Mouse (Mus musculus) MEL (cell line): ENCODE data around the gene Enox1. TPM values are rescaled to one million over a fixed set of nuclear protein-coding genes. Genes with fewer than 3 reads are reported as not detected.
"Not testable (repeated sequence)": the region's sequence is repeated elsewhere in the genome, so short reads cannot be mapped to it uniquely, and the experiment has no call there.

Experiments used
- DNase-seq: peaks from one replicate; pipeline ENCODE4 v3.0.0; 2011; ENCODE audit warnings: low read depth, low spot score
- H3K27ac ChIP-seq: 2 replicates; pipeline ENCODE4 v1.5.1; 2012; ENCODE audit warnings: low read depth, mild to moderate bottlenecking, control low read depth, low read length, moderate library complexity; ENCODE audit not compliant: control insufficient read depth
- H3K27me3 ChIP-seq, 2 experiments: fragments of 150-350 bp in 1 of 2; sonication (generic) in 1 of 2; 2 replicates each; pipeline ENCODE4 v1.6.1; 2012; ENCODE audit warnings: low read length in 2 of 2, mild to moderate bottlenecking in 2 of 2, improper control_type of control experiment in 1 of 2, moderate library complexity in 1 of 2; ENCODE audit not compliant: insufficient read depth in 2 of 2, control insufficient read depth in 1 of 2
- H3K36me3 ChIP-seq, 2 experiments: 2 replicates each; pipeline ENCODE4 v1.6.1; 2012 to 2014; ENCODE audit warnings: low read length in 2 of 2, improper control_type of control experiment in 1 of 2, inconsistent platforms in 1 of 2, mild to moderate bottlenecking in 1 of 2; ENCODE audit not compliant: insufficient read depth in 2 of 2, control insufficient read depth in 1 of 2
- H3K4me1 ChIP-seq, 2 experiments: fragments of 150-350 bp in 1 of 2; sonication (generic) in 1 of 2; 2 replicates each; pipeline ENCODE4 v1.6.1; 2012; ENCODE audit warnings: low read length in 2 of 2, improper control_type of control experiment in 1 of 2, mild to moderate bottlenecking in 1 of 2; ENCODE audit not compliant: insufficient read depth in 2 of 2, control insufficient read depth in 1 of 2
- H3K4me3 ChIP-seq, 2 experiments: fragments of 150-350 bp in 1 of 2; sonication (generic) in 1 of 2; 2 replicates each; pipeline ENCODE4 v1.5.1; 2012; ENCODE audit warnings: low read depth in 2 of 2, low read length in 2 of 2, mild to moderate bottlenecking in 2 of 2, moderate library complexity in 2 of 2, control low read depth in 1 of 2, improper control_type of control experiment in 1 of 2; ENCODE audit not compliant: control insufficient read depth in 1 of 2, insufficient read depth in 1 of 2
- H3K79me2 ChIP-seq: 2 replicates; pipeline ENCODE4 v1.6.1; 2012; ENCODE audit warnings: mild to moderate bottlenecking, low read length, moderate library complexity; ENCODE audit not compliant: control insufficient read depth, poor library complexity, insufficient read depth
- H3K9ac ChIP-seq: 2 replicates; pipeline ENCODE4 v1.6.1; 2012; ENCODE audit warnings: low read depth, mild to moderate bottlenecking, control low read depth, low read length, moderate library complexity; ENCODE audit not compliant: control insufficient read depth, poor library complexity, severe bottlenecking
- H3K9me3 ChIP-seq: fragments of 150-350 bp; sonication (generic); replicated peaks from 2 replicates; pipeline ENCODE4 v1.6.1; 2012; ENCODE audit warnings: mild to moderate bottlenecking, low read length, improper control_type of control experiment, moderate library complexity; ENCODE audit not compliant: insufficient read depth
- CHD1 ChIP-seq: IDR thresholded peaks from 2 replicates; pipeline ENCODE4 v1.6.1; 2012; ENCODE audit warnings: low read depth, mild to moderate bottlenecking, inconsistent platforms, low read length, improper control_type of control experiment
- CTCF ChIP-seq, 3 experiments: IDR thresholded peaks in 2 of 3; conservative IDR thresholded peaks in 1 of 3; 2 replicates each; pipeline ENCODE4 v1.5.1; 2011 to 2012; ENCODE audit warnings: low read length in 3 of 3, low read depth in 2 of 3, mild to moderate bottlenecking in 2 of 3, improper control_type of control experiment in 1 of 3, inconsistent platforms in 1 of 3, mixed read lengths in 1 of 3, moderate library complexity in 1 of 3; ENCODE audit not compliant: control insufficient read depth in 1 of 3, insufficient read depth in 1 of 3, poor library complexity in 1 of 3, severe bottlenecking in 1 of 3
- EP300 ChIP-seq, 2 experiments: IDR thresholded peaks; 2 replicates each; pipeline ENCODE4 v1.6.1; 2011; ENCODE audit warnings: improper control_type of control experiment in 2 of 2, low read length in 2 of 2, low read depth in 1 of 2, mild to moderate bottlenecking in 1 of 2
- ETS1 ChIP-seq: IDR thresholded peaks from 2 replicates; pipeline ENCODE4 v1.6.1; 2012; ENCODE audit warnings: low read depth, mild to moderate bottlenecking, inconsistent platforms, low read length, improper control_type of control experiment, moderate library complexity
- GABPA ChIP-seq: IDR thresholded peaks from 2 replicates; pipeline ENCODE4 v1.6.1; 2012; ENCODE audit warnings: low read depth, mild to moderate bottlenecking, inconsistent platforms, low read length, improper control_type of control experiment, moderate library complexity
- HCFC1 ChIP-seq: IDR thresholded peaks from 2 replicates; pipeline ENCODE4 v1.6.1; 2012; ENCODE audit warnings: low read depth, mild to moderate bottlenecking, inconsistent platforms, low read length, improper control_type of control experiment, moderate library complexity
- KAT2A ChIP-seq: conservative IDR thresholded peaks from 2 replicates; pipeline ENCODE4 v1.6.1; 2012; ENCODE audit warnings: low read depth, low read length, improper control_type of control experiment, inconsistent platforms
- MAX ChIP-seq: IDR thresholded peaks from 2 replicates; pipeline ENCODE4 v1.6.1; 2011; ENCODE audit warnings: low read length, improper control_type of control experiment
- MXI1 ChIP-seq: IDR thresholded peaks from 2 replicates; pipeline ENCODE4 v1.6.1; 2011; ENCODE audit warnings: mild to moderate bottlenecking, low read depth, low read length, improper control_type of control experiment
- POLR2A ChIP-seq, 2 experiments: IDR thresholded peaks; 2 replicates each; pipeline ENCODE4 v1.6.1; 2011 to 2012; ENCODE audit warnings: low read length in 2 of 2, mild to moderate bottlenecking in 2 of 2, control low read depth in 1 of 2, improper control_type of control experiment in 1 of 2, low read depth in 1 of 2, moderate library complexity in 1 of 2; ENCODE audit not compliant: control insufficient read depth in 1 of 2, insufficient read depth in 1 of 2, poor library complexity in 1 of 2
- POLR2AphosphoS2 ChIP-seq: IDR thresholded peaks from 2 replicates; pipeline ENCODE4 v1.6.1; 2011; ENCODE audit warnings: low read length, improper control_type of control experiment
- POLR2AphosphoS5 ChIP-seq: IDR thresholded peaks from 2 replicates; pipeline ENCODE4 v1.6.1; 2012; ENCODE audit warnings: low read depth, borderline replicate concordance, mild to moderate bottlenecking, inconsistent platforms, low read length, moderate library complexity, mixed read lengths
- RCOR1 ChIP-seq: IDR thresholded peaks from 2 replicates; pipeline ENCODE4 v1.6.1; 2012; ENCODE audit warnings: low read depth, mild to moderate bottlenecking, inconsistent platforms, low read length, improper control_type of control experiment
- SIN3A ChIP-seq: IDR thresholded peaks from 2 replicates; pipeline ENCODE4 v1.6.1; 2012; ENCODE audit warnings: low read length, improper control_type of control experiment, inconsistent platforms
- TAL1 ChIP-seq: IDR thresholded peaks from 2 replicates; pipeline ENCODE4 v1.6.1; 2012; ENCODE audit warnings: mild to moderate bottlenecking, inconsistent platforms, low read length, moderate library complexity, mixed read lengths
- TCF12 ChIP-seq: IDR thresholded peaks from 2 replicates; pipeline ENCODE4 v1.6.1; 2014; ENCODE audit warnings: low read depth, mild to moderate bottlenecking, inconsistent platforms, low read length, improper control_type of control experiment, moderate library complexity
- USF1 ChIP-seq: IDR thresholded peaks from 2 replicates; pipeline ENCODE4 v1.6.1; 2014; ENCODE audit warnings: low read depth, mild to moderate bottlenecking, inconsistent platforms, low read length, improper control_type of control experiment, moderate library complexity
- USF2 ChIP-seq, 2 experiments: IDR thresholded peaks; 2 replicates each; pipeline ENCODE4 v1.6.1; 2011 to 2012; ENCODE audit warnings: improper control_type of control experiment in 2 of 2, low read length in 2 of 2, borderline replicate concordance in 1 of 2, inconsistent platforms in 1 of 2, low read depth in 1 of 2, mild to moderate bottlenecking in 1 of 2; ENCODE audit not compliant: insufficient read depth in 1 of 2
- ZKSCAN1 ChIP-seq: IDR thresholded peaks from 2 replicates; pipeline ENCODE4 v1.6.1; 2012; ENCODE audit warnings: low read depth, mild to moderate bottlenecking, inconsistent platforms, low read length, improper control_type of control experiment, moderate library complexity
- ZNF384 ChIP-seq: IDR thresholded peaks from 2 replicates; pipeline ENCODE4 v1.6.1; 2012; ENCODE audit warnings: low read depth, mild to moderate bottlenecking, inconsistent platforms, low read length, improper control_type of control experiment
- polyA plus RNA-seq, 2 experiments: library from polyadenylated mRNA; stranded (reverse) in 1 of 2; unstranded in 1 of 2; fragments of >175 nt in 1 of 2; fragments of >200 nt in 1 of 2; gene quantifications; 2 replicates each; pipeline versions ENCODE4 v1.2.1 to v1.2.4; 2012; ENCODE audit warnings: low replicate concordance in 2 of 2, low read depth in 1 of 2; ENCODE audit not compliant: insufficient read length in 2 of 2, insufficient read depth in 1 of 2, missing spikeins in 1 of 2
- total RNA-seq: library from RNA; depleted of rRNA; stranded (reverse); fragments of 300-350 nt; gene quantifications from 2 replicates; pipeline ENCODE4 v1.2.3, GENCODE M21; 2012

Gene Enox1
- total and polyA plus RNA-seq, 3 experiments, result not detected

DNA sequence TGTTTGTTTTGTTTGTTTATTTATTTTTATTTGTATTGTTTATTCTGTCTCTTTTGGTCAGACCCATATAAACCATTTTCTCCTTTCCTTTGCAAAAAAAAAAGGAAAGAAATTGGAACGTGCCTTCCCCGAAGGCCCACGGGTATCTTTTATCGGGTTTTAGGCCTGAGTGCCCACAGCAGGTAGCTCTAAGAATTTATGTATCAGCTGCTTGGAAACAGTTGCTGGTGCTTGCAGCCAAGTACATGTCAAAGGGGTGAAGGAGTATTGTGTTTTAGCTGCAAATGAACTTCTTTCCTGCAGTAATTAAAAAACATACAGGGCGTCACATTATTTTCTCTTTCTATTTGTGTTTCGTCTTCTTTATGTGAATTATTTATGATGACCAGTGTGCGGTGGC lies 377.6 kb downstream of the Enox1 start:
- no peaks in the 10 kb centered on the region for H3K79me2 ChIP-seq
- TF ChIP-seq POLR2A (IDR thresholded peaks at IDR 0.05; ENCODE audit: control insufficient read depth in 1 of 2, insufficient read depth in 1 of 2, low read depth in 1 of 2, low read length in 2 of 2, poor library complexity in 1 of 2), result no peak
- TF ChIP-seq USF2 (IDR thresholded peaks at IDR 0.05; ENCODE audit: borderline replicate concordance in 1 of 2, insufficient read depth in 1 of 2, low read depth in 1 of 2, low read length in 2 of 2), result no peak
- TF ChIP-seq MXI1, result no peak
- TF ChIP-seq POLR2AphosphoS5, result no peak
- TF ChIP-seq SIN3A, result no peak
- no peak for TF ChIP-seq ETS1
- no peak for TF ChIP-seq CHD1
- TF ChIP-seq CTCF (IDR thresholded peaks at IDR 0.05 in 2 of 3, conservative IDR thresholded peaks at IDR 0.05 in 1 of 3; ENCODE audit: control insufficient read depth in 1 of 3, insufficient read depth in 1 of 3, low read depth in 2 of 3, low read length in 3 of 3, poor library complexity in 1 of 3, severe bottlenecking in 1 of 3), result no peak
- TF ChIP-seq GABPA, result no peak
- no peaks in the 10 kb centered on the region for H3K4me1 ChIP-seq

GRCm38 (mm10) chr14:77536592-77536991 lies 380.0 kb downstream of the Enox1 start:
- no peak overlapping the region for H3K4me3 ChIP-seq
- H3K9me3 ChIP-seq, result no peaks in the 10 kb centered on the region
- H3K27ac ChIP-seq, result no peak overlapping the region
- no peaks in the 10 kb centered on the region for H3K36me3 ChIP-seq
- DNase-seq, result no peak
- no peak overlapping the region for H3K9ac ChIP-seq
- H3K79me2 ChIP-seq, result no peaks in the 10 kb centered on the region
- TF ChIP-seq CHD1, result no peak
- TF ChIP-seq USF1, result no peak
- no peak for TF ChIP-seq ZNF384
- no peak for TF ChIP-seq POLR2AphosphoS2
- TF ChIP-seq KAT2A, result no peak
- TF ChIP-seq SIN3A, result no peak
- TF ChIP-seq TCF12, result no peak
- no peak for TF ChIP-seq RCOR1
- TF ChIP-seq MAX, result no peak
- no peak for TF ChIP-seq POLR2A (IDR thresholded peaks at IDR 0.05; ENCODE audit: control insufficient read depth in 1 of 2, insufficient read depth in 1 of 2, low read depth in 1 of 2, low read length in 2 of 2, poor library complexity in 1 of 2)
- no peak for TF ChIP-seq ZKSCAN1
- TF ChIP-seq HCFC1, result no peak
- TF ChIP-seq TAL1, result no peak
- no peak for TF ChIP-seq GABPA
- no peak for TF ChIP-seq EP300 (IDR thresholded peaks at IDR 0.05; ENCODE audit: low read depth in 1 of 2, low read length in 2 of 2)
- H3K4me1 ChIP-seq, result no peaks in the 10 kb centered on the region
- no peaks in the 10 kb centered on the region for H3K27me3 ChIP-seq

More for the DNA sequence above, 377.6 kb downstream of the Enox1 start:
- Histone ChIP-seq H3K36me3 (no peaks in the 10 kb centered on the region), H3K27ac (no peak overlapping the region), H3K9ac (no peak overlapping the region), H3K27me3 (no peaks in the 10 kb centered on the region), H3K4me3 (no peak overlapping the region), H3K9me3 (no peaks in the 10 kb centered on the region)
- no peak for DNase-seq

DNA sequence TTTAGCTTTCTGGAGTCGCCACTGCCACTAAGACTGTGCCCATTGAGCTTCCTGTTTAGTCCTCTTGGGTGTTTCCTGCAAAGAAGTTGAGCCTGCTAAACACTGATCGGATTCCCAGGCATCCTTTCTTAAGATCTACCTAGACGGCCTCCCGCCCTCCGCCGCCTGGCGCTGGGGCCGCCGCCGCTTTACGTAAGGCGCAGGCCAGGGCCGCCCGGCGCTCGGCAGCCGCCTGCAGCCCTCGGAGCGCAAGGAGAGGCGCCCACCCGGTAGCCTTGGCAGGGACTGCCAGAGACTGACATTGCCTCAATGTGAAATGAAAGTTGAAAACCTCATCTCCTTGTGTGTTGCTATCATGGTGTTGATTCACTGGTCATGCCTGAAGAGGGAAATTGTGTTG lies 383.0 kb downstream of the Enox1 start:
- H3K4me1 ChIP-seq, DNase-seq, H3K4me3 ChIP-seq, H3K79me2 ChIP-seq, H3K9me3 ChIP-seq, H3K36me3 ChIP-seq, H3K27me3 ChIP-seq, H3K27ac ChIP-seq, H3K9ac ChIP-seq: not testable (repeated sequence)
